ENCODE assay signal across 8 mouse cellular contexts in genomic region chr16:59471637-59472278, GRCm38 (mm10). TPM values are rescaled to one million over a fixed set of nuclear protein-coding genes. Genes with fewer than 3 reads are reported as not detected.
A peak's percentile ranks its signal among the peaks of the same experiment; 100 is the strongest.
DNase-seq lines count a peak whose midpoint lies in the region; ATAC-seq and TF ChIP-seq lines count a peak whose summit lies in the region.

Gene Riox2 (plus strand): TSS chr16:59471775.

- TF ChIP-seq POLR2A in cortical plate, adult 2 months (IDR thresholded peaks at IDR 0.05; ENCODE audit: extremely low read depth, insufficient read depth, low read length) = peak; percentile 30; the same call in 1 of the 2 replicates

- TF ChIP-seq CTCF in cortical plate, adult 2 months (IDR thresholded peaks at IDR 0.05; ENCODE audit: extremely low read depth, insufficient read depth, low read length) = no peak

- peak; percentile 74 to 75 for DNase-seq in gastrocnemius, adult 8-10 months (ENCODE audit: low spot score in 2 of 2)
- peak; percentile 93 for DNase-seq in induced T-regulatory cell, adult 2 months (ENCODE audit: low read depth)
- DNase-seq in left cerebral cortex, adult 8-10 months (ENCODE audit: low spot score in 2 of 2) = peak; percentile 58 to 63
- DNase-seq in right cerebral cortex, adult 18-20 months = peak; percentile 67
- peak; percentile 64 for DNase-seq in urinary bladder, adult 2 months (ENCODE audit: low spot score)

- peaks cover 2% of the 10 kb centered on the region; the same call in 1 of the 2 replicates for H3K4me1 ChIP-seq in cortical plate, adult 2 months (ENCODE audit: control insufficient read depth, insufficient read depth, low read length)

- H3K4me3 ChIP-seq in cortical plate, adult 2 months (ENCODE audit: insufficient read depth, low read length) = peak within 1 kb of the TSS; percentile 96

- peak; percentile 56 for ATAC-seq in activated CD4-positive, CD25-positive, alpha-beta regulatory T cell, adult 4 months
- peak; percentile 85 for ATAC-seq in megakaryocyte, adult 5-6 weeks (ENCODE audit: poor library complexity, severe bottlenecking)

- H3K27ac ChIP-seq in cortical plate, adult 2 months (ENCODE audit: insufficient read depth, low read length) = no peak within 1 kb of the TSS

RNA-seq across cellular contexts. Expression of gene Riox2, which starts in this region (rescaled TPM):
- polyA plus RNA-seq in activated CD4-positive, CD25-positive, alpha-beta regulatory T cell, adult 4 months (2017; shearing (Covaris generic)) = 10 to 100 TPM; 81.2 to 94.4 TPM
- polyA plus RNA-seq in cortical plate, adult 2 months (2012; rRNA removed) = 10.0 and 10.4 TPM in 2 replicates
- total RNA-seq in gastrocnemius, adult 8-10 months (2022) = 10 to 100 TPM; 12.5 to 13.7 (median 12.8) TPM
- 10 to 100 TPM; 14.2 to 15.7 (median 14.8) TPM for total RNA-seq in left cerebral cortex, adult 8-10 months (2022)
- total RNA-seq in megakaryocyte, adult 5-6 weeks (2015) = 25.3 and 28.4 TPM in 2 replicates
- 32.2 and 54.4 TPM in 2 replicates for total RNA-seq in megakaryocyte, adult 5-6 weeks (2017)
- polyA plus RNA-seq in urinary bladder, adult 2 months (2012; rRNA removed) = 17.1 and 21.9 TPM in 2 replicates
